Mouse (Mus musculus) thymus, postnatal 10 days (tissue): ENCODE measurements around the gene Hist2h4.

ENCODE experiments used
- DNase-seq, 2 experiments: peaks; one replicate each; pipeline ENCODE4 v3.0.0; 2021; ENCODE audit warnings: low spot score in 2 of 2

Hist2h4 gene

DNA sequence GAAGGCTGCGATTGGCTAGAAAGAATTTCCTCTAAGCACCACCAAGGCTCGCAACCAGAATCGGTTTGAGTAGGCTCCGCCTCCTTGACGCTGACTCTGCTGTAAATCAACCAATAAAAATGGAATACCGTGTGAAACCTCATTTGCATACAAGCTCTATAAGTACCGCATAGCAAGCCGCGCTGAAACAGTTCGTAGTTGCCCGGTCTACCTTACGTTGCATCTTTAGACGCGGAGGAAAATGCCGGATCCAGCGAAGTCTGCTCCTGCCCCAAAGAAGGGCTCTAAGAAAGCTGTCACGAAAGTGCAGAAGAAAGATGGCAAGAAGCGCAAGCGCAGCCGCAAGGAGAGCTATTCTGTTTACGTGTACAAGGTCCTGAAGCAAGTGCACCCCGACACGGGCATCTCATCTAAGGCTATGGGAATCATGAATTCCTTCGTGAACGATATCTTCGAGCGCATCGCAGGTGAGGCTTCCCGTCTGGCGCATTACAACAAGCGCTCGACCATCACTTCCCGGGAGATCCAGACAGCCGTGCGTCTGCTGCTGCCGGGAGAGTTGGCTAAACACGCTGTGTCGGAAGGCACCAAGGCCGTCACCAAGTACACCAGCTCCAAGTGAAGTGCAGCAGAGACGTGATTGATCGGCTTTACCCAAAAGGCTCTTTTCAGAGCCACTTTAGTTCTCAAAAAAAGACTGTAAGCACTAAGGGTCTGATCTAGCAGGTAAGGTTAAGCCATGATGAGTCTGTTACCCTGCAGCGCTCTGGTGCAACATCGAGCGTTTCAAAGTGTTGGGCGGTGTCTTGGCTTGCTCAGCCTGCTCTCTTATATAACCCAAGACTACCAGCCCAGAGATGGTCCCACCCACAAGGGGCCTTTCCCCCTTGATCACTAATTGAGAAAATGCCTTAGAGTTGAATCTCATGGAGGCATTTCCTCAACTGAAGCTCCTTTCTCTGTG lies 6.7 kb upstream of the Hist2h4 start, which contains the start of gene Hist2h2bb:
Gene Hist2h2bb, plus strand, starts transcription at position 242 of the 964 bp plus-strand sequence.
- peak; percentile 89 to 93 for DNase-seq

DNA sequence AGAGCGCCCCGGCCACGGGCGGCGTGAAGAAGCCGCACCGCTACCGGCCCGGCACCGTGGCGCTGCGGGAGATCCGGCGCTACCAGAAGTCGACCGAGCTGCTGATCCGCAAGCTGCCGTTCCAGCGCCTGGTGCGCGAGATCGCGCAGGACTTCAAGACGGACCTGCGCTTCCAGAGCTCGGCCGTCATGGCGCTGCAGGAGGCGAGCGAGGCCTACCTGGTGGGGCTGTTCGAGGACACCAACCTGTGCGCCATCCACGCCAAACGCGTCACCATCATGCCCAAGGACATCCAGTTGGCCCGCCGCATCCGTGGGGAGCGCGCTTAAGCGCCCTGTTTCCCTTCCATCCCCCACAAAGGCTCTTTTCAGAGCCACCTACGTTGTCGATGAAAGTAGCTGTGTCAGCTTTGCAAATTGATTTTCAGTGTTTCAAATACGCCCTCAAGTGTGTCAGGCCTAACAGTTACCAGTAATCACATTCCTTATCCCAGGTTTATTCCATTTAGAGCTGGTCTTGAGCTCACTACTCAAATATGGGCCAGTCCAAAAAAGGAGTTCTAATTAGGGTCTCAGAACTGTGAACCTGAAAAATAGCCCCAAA lies 5.8 kb upstream of the Hist2h4 start:
- peak in 1 of 2 experiments; percentile 31 for DNase-seq

DNA sequence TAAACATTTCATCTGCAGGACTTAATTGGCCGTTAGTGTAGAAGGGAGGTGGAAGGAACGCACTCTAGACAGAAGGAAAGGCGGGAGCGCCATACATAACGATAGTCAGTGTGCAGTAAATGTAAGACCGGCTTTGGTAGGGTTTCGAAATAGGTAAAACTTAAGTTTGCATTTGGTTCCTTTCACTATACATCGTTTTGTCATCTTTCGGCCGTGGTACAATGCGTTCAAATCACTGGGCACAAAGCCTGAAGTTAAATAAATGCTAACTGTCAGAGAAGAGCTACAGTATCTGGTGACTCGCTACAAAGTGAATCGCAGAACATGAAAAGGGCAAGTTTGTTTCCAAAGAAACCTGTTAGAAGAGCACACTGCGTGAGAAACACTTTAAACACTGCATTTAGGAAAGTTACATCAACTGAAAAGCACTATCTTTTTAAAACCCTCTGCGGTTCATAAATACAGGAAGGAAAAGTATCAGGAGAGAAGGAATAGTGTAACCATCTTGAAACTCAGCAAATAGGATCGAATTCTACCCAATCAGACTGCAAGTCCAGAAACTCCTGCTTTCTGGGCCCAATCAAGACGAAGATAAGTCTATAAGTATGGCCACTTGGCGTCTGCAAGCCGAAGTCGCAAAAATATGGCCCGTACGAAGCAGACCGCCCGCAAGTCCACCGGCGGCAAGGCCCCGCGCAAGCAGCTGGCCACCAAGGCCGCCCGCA lies 5.1 kb upstream of the Hist2h4 start, which contains the start of gene Hist2h3b:
Gene Hist2h3b, plus strand, starts transcription at position 604 of the 725 bp plus-strand sequence.
- peak; percentile 77 to 84 for DNase-seq

DNA sequence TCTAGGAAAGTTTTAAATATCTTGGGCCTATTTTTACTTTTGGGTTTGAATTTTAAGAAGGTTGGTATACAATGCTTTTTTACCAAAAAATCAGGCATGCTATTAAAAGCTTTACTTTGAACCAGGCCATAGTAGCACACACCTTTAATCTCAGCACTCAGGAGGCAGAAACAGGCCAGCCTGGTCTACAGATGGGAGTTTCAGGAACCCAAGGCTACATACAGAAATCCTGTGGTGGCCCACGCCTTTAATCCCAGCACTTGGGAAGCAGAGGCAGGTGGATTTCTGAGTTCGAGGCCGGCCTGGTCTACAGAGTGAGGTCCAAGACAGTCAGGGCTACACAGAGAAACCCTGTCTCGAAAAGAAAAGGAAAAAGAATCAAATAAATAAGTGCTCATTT lies 4.4 kb upstream of the Hist2h4 start:
- no peak for DNase-seq

DNA sequence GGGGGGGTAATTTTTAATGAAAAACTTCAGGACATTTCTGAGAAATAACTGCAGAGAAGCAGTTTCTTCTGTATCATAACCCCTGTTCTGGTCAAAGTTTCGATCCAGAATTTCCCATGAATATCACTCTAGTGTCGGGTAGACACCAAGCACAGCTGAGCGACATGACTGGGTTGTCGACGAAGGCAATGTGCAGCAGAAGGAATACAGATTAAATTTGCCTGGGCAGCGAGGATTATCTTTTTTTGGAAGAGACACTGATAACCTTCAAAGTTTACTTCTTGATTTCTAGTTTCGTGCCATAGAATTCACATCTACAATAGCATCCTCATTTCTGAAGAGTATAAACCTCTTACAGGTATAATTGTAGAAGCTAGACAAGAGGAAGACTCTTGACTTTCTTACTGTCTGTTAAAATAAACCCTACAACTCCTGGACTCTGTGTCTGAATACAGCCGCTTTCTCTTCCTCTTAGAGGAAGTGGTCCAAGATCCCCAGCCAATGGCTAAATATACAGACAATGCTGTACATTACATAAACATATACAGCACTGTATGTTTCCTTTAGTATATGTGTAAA lies 3.1 kb upstream of the Hist2h4 start:
- DNase-seq, result no peak

DNA sequence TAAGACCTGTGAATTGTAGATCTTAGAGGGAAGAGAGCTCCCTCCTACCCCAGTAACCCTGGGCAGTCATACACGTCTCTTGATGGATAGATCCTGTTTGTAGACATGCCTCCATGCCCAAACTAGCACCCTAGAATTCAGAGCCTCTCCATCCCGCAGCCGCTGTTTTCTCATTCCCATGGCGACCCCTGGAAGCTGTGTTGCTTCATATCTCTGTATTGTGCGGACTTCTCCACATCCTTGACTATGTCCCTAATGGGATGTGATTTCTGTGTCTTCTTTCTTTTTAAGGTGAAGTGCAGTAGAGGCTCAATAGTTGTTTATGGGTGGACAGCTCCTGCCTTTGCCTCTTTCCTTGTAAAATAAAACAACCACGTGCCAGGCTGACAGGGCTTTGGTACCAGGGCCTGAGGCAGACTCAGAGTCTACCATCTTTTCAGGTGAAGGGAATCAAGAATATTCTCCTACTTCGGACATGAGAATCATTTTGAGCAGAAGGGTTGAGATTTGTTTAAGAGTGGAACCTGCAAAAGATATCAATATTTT lies 1.4 kb upstream of the Hist2h4 start:
- DNase-seq, result no peak

DNA sequence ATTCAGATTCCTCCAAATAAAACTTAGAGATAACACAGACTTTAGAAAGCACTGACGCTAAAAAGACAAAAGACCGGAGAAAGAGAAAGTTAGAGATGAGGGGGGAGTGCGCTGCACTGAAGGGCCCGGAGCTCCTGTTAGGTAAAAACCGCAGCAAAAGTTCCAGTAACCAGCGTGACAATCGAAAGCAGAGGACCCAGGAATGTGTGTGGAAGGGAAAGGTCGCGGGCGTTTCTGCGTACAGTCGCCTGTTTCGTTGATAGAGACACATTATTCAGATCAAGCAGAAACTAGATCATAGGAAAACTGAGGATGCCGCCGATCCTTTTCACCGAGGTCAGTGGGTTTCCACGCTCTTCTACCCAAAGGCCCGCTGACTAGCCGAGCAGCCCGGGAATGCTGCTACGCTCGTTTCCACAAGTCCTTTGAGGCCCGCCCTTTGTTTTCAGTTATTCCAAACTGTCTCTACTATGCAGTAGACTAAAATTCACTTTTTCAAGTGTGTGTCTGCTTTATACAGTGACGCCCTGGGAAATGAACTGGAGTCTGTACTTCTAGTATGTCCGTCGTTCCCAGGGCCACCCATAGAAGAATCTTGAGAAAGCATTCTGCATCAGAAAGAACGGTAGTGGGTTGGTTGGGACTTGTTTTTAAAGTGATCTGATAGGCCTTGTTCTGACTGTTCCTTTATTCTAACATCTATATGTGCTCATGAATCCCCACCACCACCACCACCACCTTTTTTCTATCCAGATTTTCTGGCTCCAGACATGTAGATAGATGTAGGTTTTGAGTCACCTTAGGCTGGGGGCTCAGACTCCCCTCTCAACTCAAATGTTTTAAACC lies 670 bp upstream of the Hist2h4 start:
- peak; percentile 40 to 45 for DNase-seq

DNA sequence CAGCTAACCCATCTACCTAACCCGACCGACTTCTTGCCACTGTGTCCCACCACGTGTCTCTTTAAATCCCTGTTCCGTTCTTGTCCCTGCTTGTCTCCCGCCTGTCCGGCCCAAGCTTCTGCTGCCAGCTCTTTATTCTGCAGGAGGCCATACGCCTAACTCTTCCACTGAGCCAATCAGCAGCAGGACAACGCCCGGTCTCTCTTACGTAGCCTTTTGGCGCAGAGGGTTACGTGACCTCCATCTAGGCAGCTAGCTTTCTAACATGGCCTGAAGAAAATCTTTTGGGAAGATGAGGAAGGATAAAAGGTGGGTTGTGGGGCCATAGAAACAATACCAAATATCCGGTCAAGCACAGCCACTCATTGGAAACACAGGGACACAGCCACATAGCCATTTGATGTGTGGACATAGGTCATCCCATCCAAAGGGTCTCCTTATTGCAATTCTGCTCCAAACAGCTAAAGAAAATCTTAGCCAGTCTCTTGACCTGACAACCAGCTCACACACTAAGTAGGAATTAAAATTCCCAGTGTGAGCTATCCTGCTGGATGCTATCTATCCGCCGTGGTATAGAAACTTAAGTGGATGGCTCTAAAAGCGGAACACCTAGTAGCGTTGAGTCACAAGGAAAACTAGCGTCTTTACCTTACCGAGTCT lies 765 bp downstream of the Hist2h4 start:
- peak; percentile 36 to 42 for DNase-seq

DNA sequence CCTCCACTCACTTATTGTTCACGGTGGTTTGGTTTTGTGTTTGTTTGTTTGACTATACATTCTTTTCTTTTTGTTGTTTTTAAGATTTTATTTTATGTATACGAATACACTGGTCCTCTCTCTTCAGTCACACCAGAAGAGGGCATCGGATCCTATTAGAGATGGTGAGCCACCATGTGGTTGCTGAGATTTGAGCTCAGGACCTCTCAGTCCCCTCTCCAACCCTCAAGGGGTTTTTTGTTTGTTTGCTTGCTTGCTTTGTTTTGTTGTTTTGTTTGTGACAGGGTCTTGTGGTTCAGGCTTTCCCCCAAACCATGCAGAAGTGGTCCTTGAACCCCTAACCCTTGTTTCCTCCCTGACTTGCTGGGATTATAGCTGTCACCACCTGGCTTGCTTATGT lies 1.5 kb downstream of the Hist2h4 start:
- no peak for DNase-seq

DNA sequence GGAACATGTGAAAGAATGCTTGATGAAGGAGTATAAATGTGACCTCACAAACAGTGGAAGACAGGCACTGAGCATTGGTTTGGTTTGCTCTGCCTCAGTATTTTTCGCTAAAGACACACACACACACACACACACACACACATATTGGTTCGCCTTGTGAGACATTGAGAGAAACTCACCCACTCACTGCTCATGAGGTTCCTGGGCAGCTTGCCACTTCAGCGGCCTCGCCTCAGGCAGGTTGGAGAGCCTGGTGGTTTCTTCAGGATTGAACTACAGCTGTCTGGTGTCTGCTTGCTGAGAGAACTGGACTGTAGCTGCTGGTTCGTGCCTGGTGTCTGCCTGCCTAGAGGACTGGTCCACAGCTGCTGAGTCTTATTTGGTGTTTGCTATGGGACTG lies 2.9 kb downstream of the Hist2h4 start:
- no peak for DNase-seq

DNA sequence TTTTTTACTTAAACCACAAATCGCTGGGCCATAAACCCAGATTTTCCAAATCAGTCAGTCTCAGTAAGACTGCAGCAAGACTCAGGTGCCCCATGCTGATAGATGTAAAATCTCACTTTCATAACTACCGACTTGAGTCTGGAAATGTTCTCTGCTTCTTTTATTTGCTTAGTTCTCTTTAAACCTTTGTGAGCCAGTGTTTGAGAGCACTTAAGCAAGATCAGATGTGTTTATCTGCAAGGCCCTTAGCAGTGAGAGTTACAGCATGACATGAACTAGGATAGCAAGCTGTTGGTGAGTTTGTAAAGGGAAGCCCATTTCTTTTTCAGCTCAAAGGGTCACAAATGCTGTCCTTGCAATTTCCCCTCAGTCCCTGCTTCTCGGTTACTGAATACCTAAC lies 5.9 kb downstream of the Hist2h4 start:
- DNase-seq, result no peak

DNA sequence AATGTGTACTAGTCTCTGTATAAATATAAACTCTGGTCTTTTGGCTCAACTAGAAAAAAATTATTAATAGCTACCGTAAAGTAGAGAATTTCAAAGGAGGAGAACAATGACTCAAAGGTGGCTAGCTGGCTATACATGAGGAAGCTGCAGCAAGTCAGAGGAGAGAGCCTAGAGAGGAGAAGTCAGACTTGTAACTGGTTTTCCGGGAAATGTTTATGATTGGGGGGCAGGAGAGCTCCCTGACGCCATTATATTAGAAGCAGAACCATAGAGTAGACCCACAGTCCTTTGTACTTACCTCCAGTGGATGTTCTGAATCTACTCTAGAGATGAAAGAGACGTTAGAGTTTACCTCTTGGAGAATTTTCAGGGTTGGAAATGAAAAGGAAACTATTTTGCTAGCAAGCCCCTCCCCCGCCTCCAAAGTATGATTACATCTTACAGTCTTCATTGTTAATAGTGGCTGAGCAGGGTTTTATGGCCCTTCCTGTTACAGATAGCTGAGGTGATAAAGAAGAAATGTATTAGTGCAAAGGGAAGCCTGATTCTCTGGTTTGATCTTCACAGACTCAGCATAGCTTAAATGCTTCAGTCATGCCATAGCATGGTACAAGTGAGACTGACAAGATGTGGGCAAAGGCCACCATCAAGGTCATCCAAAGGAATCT lies 7.1 kb downstream of the Hist2h4 start:
- DNase-seq, result no peak

DNA sequence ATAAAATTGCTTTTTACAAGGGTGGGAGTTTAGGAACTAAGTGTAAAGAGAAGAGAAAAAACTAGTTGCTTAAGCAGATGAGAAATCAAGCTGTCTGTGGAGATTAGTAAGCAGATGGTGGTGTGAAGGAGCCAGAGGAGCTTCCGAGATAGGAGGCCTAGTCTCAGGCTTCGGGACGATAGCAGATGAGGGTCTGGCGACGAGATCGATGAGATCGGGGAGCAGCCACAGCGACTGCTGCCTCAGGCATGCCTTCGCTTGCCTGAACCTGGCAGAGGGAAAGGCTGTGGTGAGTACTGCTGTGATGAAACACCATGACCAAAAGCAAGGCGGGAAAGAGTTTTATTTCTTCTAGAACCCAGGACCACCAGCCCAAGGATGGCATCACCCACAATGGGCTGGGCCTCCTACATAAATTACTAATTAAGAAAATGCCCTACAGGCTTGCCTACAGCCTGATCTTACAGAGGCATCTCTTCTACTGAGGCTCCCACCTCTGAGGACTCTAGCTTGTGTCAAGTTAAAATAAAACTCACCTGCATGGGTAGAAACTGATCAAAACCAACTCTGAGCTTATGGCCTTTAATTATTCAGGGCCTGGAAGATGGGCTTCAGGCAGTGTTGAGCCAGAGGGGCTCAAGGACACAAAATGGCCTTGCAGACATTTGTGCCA lies 8.3 kb downstream of the Hist2h4 start:
- no peak for DNase-seq

DNA sequence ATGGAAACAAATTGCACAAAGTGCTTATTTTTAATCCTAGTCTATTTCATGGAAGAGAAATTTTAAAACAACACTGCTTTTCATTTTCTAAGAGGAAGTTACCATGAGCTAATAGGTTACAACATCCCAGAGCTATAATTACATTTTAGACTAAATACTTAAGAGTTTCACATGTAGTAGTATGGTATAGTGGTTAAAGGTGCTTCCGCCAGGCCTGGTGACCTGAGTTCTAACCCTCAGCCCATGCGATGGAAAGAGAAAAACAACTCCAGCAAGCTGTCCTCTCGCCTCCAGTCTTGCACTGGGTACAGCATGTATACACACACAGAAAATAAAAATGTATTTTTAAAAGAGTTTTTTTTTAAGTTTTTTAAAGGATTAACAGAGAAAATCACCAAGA lies 11.3 kb downstream of the Hist2h4 start:
- DNase-seq, result no peak

DNA sequence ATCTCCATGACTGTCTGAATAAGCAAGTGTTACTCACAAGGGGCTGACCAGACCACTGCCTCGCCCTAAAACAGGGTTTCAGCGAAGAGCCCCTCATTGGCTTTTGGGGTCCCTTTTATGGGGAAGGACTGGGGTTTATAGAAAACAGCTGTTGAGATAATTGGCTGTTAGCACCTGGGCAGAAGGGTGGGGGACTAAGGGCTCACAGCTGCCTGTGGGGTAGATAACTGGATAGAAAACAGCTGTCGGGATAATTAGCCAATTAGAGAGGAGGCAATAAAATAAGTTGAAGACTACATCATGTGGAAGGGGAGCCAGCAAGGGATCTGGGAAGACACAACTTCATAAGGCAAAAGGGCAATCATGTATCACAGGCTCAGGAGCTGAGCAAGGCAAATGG lies 12.2 kb downstream of the Hist2h4 start:
- no peak for DNase-seq

DNA sequence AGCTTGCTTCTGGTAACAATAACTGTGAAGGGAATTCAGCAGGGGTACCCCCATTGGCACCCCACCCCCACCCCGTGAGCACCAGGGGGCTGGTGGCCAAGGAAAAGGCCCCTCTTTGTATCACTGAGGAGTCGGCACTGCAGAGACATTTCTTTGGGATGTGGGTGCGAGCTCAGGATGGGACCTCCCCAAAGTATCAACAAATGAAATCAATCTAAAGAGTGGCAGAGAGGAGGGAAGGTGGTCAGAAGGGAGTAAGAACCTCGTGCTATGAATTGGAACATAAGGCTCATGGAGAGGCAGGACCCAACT lies 14.1 kb downstream of the Hist2h4 start:
- peak in 1 of 2 experiments; percentile 20 for DNase-seq

DNA sequence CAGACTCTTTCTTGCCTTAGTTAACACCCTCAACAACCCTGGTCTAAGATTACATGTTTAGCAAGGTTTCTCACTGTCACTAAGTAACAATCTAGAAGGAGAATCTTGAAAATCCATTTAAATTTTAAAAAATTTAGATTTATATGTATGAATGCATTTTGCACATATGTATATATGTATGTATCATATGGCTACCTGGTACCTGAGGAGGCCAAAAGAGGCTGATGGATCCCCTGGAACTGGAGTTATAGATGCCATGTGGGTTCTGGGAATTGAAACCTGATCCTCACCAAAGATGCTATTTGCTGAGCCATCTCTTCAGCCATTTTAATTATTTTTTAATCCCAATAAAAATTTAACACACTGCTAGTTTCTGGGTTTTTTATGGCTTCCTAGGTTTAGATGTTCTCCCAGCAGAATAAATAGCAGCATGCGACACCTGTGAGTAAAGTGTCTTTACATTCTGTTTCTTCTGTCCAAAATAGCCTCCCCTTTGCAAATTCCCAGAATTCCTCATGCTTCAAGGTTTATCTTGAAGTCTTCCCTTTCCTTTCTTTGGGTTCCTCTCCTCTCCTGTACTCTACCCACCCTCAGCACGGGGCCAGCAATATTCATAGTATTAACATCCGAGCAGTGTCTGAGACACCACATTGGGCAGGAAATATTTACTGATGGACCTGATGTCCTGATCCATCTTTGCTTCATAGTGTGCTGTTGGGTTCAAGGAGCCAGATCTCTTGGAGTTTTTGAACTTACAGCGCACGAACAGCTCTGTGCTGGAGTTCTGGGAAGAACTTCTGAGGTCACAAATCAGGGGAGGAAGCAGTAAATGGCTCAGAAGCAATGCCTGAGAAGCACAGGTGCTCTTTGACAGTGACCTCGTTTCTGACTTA lies 14.7 kb downstream of the Hist2h4 start:
- DNase-seq, result no peak
